Mouse (Mus musculus) hindbrain, embryonic 13.5 days (tissue): ENCODE data around the gene Gm5741. TPM values are rescaled to one million over a fixed set of nuclear protein-coding genes. Genes with fewer than 3 reads are reported as not detected.

Source experiments
- ATAC-seq: fragments of 200-750 bp; cut with Nextera tagmentation; 2 replicates; pipeline ENCODE4 v1.8.0; 2017; ENCODE audit warnings: moderate TSS enrichment; ENCODE audit not compliant: low FRiP score
- H3K27ac ChIP-seq: fragments of 300-500 bp; sonication (generic); 2 replicates; pipeline ENCODE4 v1.5.1; 2015; ENCODE audit warnings: inconsistent platforms, mild to moderate bottlenecking, moderate library complexity
- H3K27me3 ChIP-seq: fragments of 300-500 bp; sonication (generic); 2 replicates; pipeline ENCODE4 v1.6.1; 2015; ENCODE audit warnings: mild to moderate bottlenecking, inconsistent platforms
- H3K36me3 ChIP-seq: fragments of 300-500 bp; sonication (generic); 2 replicates; pipeline ENCODE4 v1.6.1; 2015; ENCODE audit warnings: mild to moderate bottlenecking, inconsistent platforms
- H3K4me1 ChIP-seq: fragments of 300-500 bp; sonication (generic); replicated peaks from 2 replicates; pipeline ENCODE4 v1.6.1; 2015; ENCODE audit warnings: inconsistent platforms
- H3K4me2 ChIP-seq: fragments of 300-500 bp; sonication (generic); 2 replicates; pipeline ENCODE4 v1.6.1; 2015; ENCODE audit warnings: inconsistent platforms, mild to moderate bottlenecking, moderate library complexity
- H3K4me3 ChIP-seq: fragments of 300-500 bp; sonication (generic); 2 replicates; pipeline ENCODE4 v1.5.1; 2015; ENCODE audit warnings: mild to moderate bottlenecking, inconsistent platforms
- H3K9ac ChIP-seq: fragments of 300-500 bp; sonication (generic); 2 replicates; pipeline ENCODE4 v1.6.1; 2015; ENCODE audit warnings: mild to moderate bottlenecking, inconsistent platforms
- H3K9me3 ChIP-seq: fragments of 300-500 bp; sonication (generic); 2 replicates; pipeline ENCODE4 v1.6.1; 2016; ENCODE audit warnings: inconsistent platforms
- WGBS: fragments of 180-500 bp; shearing (Covaris S2); methylation state at CpG from one replicate; pipeline ENCODE4 v1.1.7; 2015; 5-methylcytosine and 5-hydroxymethylcytosine counted together
- microRNA-seq: library from miRNA; unstranded; fragments of <30 nt; microRNA quantifications from one replicate; pipeline ENCODE4, GENCODE M21; 2016
- polyA plus RNA-seq: library from polyadenylated mRNA; unstranded; fragments of >200 nt; fragmentation: Nextera tagmentation; extraction: Ambion mirVana; gene quantifications from 2 replicates; pipeline ENCODE4 v1.2.1, GENCODE M21; 2015

Gene Gm5741
- polyA plus RNA-seq, 1 experiment from 2014 or later: 1.3 TPM

DNA sequence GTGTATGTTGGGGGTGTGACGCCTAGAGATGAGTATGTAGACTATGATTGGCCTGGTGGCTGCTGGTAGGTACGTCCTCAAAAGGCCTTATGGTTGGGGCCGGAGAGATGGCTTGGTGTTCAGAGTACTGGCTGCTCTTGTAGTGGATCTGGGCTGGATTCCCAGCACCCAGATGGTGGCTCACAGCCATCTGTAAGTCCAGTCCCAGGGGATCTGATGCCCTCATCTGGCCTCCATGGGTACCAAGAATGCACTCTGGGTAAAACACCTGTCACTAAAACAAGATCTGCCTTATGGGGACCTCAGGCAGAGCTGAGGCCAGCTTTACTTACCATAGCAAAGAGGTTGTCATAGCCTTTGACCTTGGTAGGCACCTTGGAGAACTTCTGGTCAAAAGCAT lies 43.9 kb downstream of the Gm5741 start:
- Histone ChIP-seq H3K4me2 (peak overlapping the region; percentile 92), H3K4me3 (peak overlapping the region; percentile 91; the same call in 1 of the 2 replicates), H3K27ac (no peak overlapping the region), H3K4me1 (peaks cover 36% of the 10 kb centered on the region), H3K36me3 (peaks cover 51% of the 10 kb centered on the region), H3K9ac (peak overlapping the region; percentile 86; the same call in 1 of the 2 replicates), H3K27me3 (no peaks in the 10 kb centered on the region), H3K9me3 (no peaks in the 10 kb centered on the region)
- no peak for ATAC-seq
- WGBS: 99% methylated on average over 3 of the region's 3 CpGs

DNA sequence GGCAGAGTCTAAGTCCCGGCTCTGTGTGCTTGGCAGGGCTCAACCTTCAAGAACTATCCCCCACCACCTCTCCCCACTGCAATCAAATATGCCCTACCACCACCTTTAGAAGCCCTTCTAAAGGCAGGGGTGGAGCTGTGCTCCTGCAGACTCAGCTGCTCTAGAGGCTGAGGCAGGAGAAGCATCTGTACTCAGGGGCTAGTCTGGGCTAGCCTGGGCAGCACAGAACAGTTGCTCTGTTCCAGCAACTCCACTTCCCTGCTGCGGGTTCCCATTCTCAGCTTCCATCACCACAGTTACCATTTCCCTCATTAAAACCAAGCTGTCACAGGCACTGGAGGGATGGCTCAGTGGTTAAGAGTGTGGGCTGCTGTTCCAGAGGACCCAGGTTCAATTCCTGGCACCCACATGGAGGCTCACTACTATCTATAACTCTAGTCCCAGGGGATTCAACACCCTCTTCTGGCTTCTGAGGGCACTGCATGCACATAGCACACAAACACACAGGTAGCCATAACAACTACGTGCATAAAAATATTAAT lies 46.2 kb downstream of the Gm5741 start:
- Histone ChIP-seq H3K27ac (no peak overlapping the region), H3K27me3 (no peaks in the 10 kb centered on the region), H3K4me2 (no peak overlapping the region), H3K36me3 (peaks cover 70% of the 10 kb centered on the region), H3K4me1 (peaks cover 24% of the 10 kb centered on the region), H3K4me3 (no peak overlapping the region), H3K9me3 (no peaks in the 10 kb centered on the region), H3K9ac (no peak overlapping the region)
- ATAC-seq: no peak
- WGBS: 98% methylated on average over 3 of the region's 3 CpGs

Small RNAs within 50 kb of the gene (microRNA-seq; reads per million reads assigned to microRNA genes)
- gene Gm23388 (4.2 reads per million, percentile 13 among the genes with 10 or more reads in this experiment), gene Mir7070 (1.4 reads per million)

Other genes with a start within 250 kb of the Gm5741 start
- 10.8 and 11.5 TPM in 2 replicates for gene Dand5, start 245.2 kb downstream of the Gm5741 start, polyA plus RNA-seq
- gene Gadd45gip1, start 236.5 kb downstream of the Gm5741 start, polyA plus RNA-seq: 37.3 and 37.8 TPM in 2 replicates
- gene Rad23a, start 227.3 kb downstream of the Gm5741 start, polyA plus RNA-seq: 83.2 and 85.5 TPM in 2 replicates
- 646 and 672 TPM in 2 replicates for gene Calr, start 221.0 kb downstream of the Gm5741 start, polyA plus RNA-seq
- 107 and 109 TPM in 2 replicates for gene Farsa, start 211.0 kb downstream of the Gm5741 start, polyA plus RNA-seq
- 17.8 and 20.4 TPM in 2 replicates for gene Syce2, start 195.9 kb downstream of the Gm5741 start, polyA plus RNA-seq
- gene Gcdh, start 174.1 kb downstream of the Gm5741 start, polyA plus RNA-seq: 33.1 TPM in 2 replicates
- 0.64 and 1.00 TPM in 2 replicates for gene Klf1, start 166.1 kb downstream of the Gm5741 start, polyA plus RNA-seq
- 5.8 and 6.0 TPM in 2 replicates for gene Dnase2a, start 159.4 kb downstream of the Gm5741 start, polyA plus RNA-seq
- gene Mast1, start 130.6 kb downstream of the Gm5741 start, polyA plus RNA-seq: 59.1 and 62.2 TPM in 2 replicates
- gene Rtbdn, start 121.0 kb downstream of the Gm5741 start, polyA plus RNA-seq: 1.8 and 2.4 TPM in 2 replicates
- gene Gm49661, start 98.5 kb downstream of the Gm5741 start, polyA plus RNA-seq: not detected in 2 replicates
- 1,362 and 1,388 TPM in 2 replicates for gene Prdx2, start 98.4 kb downstream of the Gm5741 start, polyA plus RNA-seq
- 61.4 and 62.1 TPM in 2 replicates for gene Rnaseh2a, start 98.2 kb downstream of the Gm5741 start, polyA plus RNA-seq
- gene Junb, start 89.3 kb downstream of the Gm5741 start, polyA plus RNA-seq: 5.2 and 5.9 TPM in 2 replicates
- 25.1 and 25.5 TPM in 2 replicates for gene Hook2, start 77.4 kb downstream of the Gm5741 start, polyA plus RNA-seq
- not detected in 2 replicates for gene Best2, start 53.5 kb downstream of the Gm5741 start, polyA plus RNA-seq
- 151 and 157 TPM in 2 replicates for gene Asna1, start 42.7 kb downstream of the Gm5741 start, polyA plus RNA-seq
- 139 and 141 TPM in 2 replicates for gene Trir, start 41.2 kb downstream of the Gm5741 start, polyA plus RNA-seq
- 48.8 and 54.7 TPM in 2 replicates for gene Tnpo2, start 31.1 kb downstream of the Gm5741 start, polyA plus RNA-seq
- gene Fbxw9, start 7.9 kb downstream of the Gm5741 start, polyA plus RNA-seq: 59.2 and 66.2 TPM in 2 replicates
- gene Dhps, start 3.8 kb upstream of the Gm5741 start, polyA plus RNA-seq: 90.5 and 96.4 TPM in 2 replicates
- gene Wdr83os, start 12.8 kb upstream of the Gm5741 start, polyA plus RNA-seq: 109 and 112 TPM in 2 replicates
- 50.5 and 53.0 TPM in 2 replicates for gene Wdr83, start 13.3 kb upstream of the Gm5741 start, polyA plus RNA-seq
- gene Man2b1, start 15.3 kb upstream of the Gm5741 start, polyA plus RNA-seq: 17.7 and 19.4 TPM in 2 replicates
- gene Zfp791, start 55.1 kb upstream of the Gm5741 start, polyA plus RNA-seq: 3.1 and 3.4 TPM in 2 replicates
- gene Cks1brt, start 83.9 kb upstream of the Gm5741 start, polyA plus RNA-seq: not detected in 2 replicates
- gene Olfr371, start 158.0 kb upstream of the Gm5741 start, polyA plus RNA-seq: not detected in 2 replicates
- gene Orc6, start 231.7 kb upstream of the Gm5741 start, polyA plus RNA-seq: 70.5 and 77.0 TPM in 2 replicates
- 169 and 179 TPM in 2 replicates for gene Vps35, start 231.8 kb upstream of the Gm5741 start, polyA plus RNA-seq